Mouse (Mus musculus): Measurements from ENCODE around the gene Chil5. TPM values are rescaled to one million over a fixed set of nuclear protein-coding genes. Genes with fewer than 3 reads are reported as not detected.

Gene Chil5
- not detected for polyA plus RNA-seq (2014; fragmentation: Illumina TruSeq; extraction: RNeasy Lipid Tissue Mini Kit (QIAGEN cat#74804); ENCODE audit: low read depth, low replicate concordance)

GRCm38 (mm10) chr3:106032781-106033180 is at the start of gene Chil5:
Chil5 (minus strand) TSS chr3:106032814.

GRCm38 (mm10) chr3:106014546-106014945 is 18.1 kb downstream of the Chil5 start, which contains the start of gene Pifo:
Pifo (minus strand) TSS chr3:106014646.

GRCm38 (mm10) chr3:105973411-105973810 is 59.2 kb downstream of the Chil5 start, which contains the start of gene Ovgp1:
Ovgp1 (plus strand) TSS chr3:105973711.

Other genes with a start within 250 kb of the Chil5 start
- gene Rap1a, start 231.5 kb downstream of the Chil5 start, polyA plus RNA-seq (2014; fragmentation: Illumina TruSeq; extraction: RNeasy Lipid Tissue Mini Kit (QIAGEN cat#74804); ENCODE audit: low read depth, low replicate concordance) = 821 TPM
- not detected for gene Adora3, start 162.0 kb downstream of the Chil5 start, polyA plus RNA-seq (2014; fragmentation: Illumina TruSeq; extraction: RNeasy Lipid Tissue Mini Kit (QIAGEN cat#74804); ENCODE audit: low read depth, low replicate concordance)
- not detected for gene Tmigd3, start 161.9 kb downstream of the Chil5 start, polyA plus RNA-seq (2014; fragmentation: Illumina TruSeq; extraction: RNeasy Lipid Tissue Mini Kit (QIAGEN cat#74804); ENCODE audit: low read depth, low replicate concordance)
- 1.7 TPM for gene I830077J02Rik, start 100.2 kb downstream of the Chil5 start, polyA plus RNA-seq (2014; fragmentation: Illumina TruSeq; extraction: RNeasy Lipid Tissue Mini Kit (QIAGEN cat#74804); ENCODE audit: low read depth, low replicate concordance)
- 68.3 TPM for gene Wdr77, start 73.4 kb downstream of the Chil5 start, polyA plus RNA-seq (2014; fragmentation: Illumina TruSeq; extraction: RNeasy Lipid Tissue Mini Kit (QIAGEN cat#74804); ENCODE audit: low read depth, low replicate concordance)
- gene Atp5f1, start 72.7 kb downstream of the Chil5 start, polyA plus RNA-seq (2014; fragmentation: Illumina TruSeq; extraction: RNeasy Lipid Tissue Mini Kit (QIAGEN cat#74804); ENCODE audit: low read depth, low replicate concordance) = 1,327 TPM
- gene Ovgp1, start 59.1 kb downstream of the Chil5 start, polyA plus RNA-seq (2014; fragmentation: Illumina TruSeq; extraction: RNeasy Lipid Tissue Mini Kit (QIAGEN cat#74804); ENCODE audit: low read depth, low replicate concordance) = 2.6 TPM
- gene Pifo, start 18.2 kb downstream of the Chil5 start, polyA plus RNA-seq (2014; fragmentation: Illumina TruSeq; extraction: RNeasy Lipid Tissue Mini Kit (QIAGEN cat#74804); ENCODE audit: low read depth, low replicate concordance) = not detected
- not detected for gene Chia1, start 80.4 kb upstream of the Chil5 start, polyA plus RNA-seq (2014; fragmentation: Illumina TruSeq; extraction: RNeasy Lipid Tissue Mini Kit (QIAGEN cat#74804); ENCODE audit: low read depth, low replicate concordance)
- 25.1 TPM for gene Chil3, start 134.8 kb upstream of the Chil5 start, polyA plus RNA-seq (2014; fragmentation: Illumina TruSeq; extraction: RNeasy Lipid Tissue Mini Kit (QIAGEN cat#74804); ENCODE audit: low read depth, low replicate concordance)
- not detected for gene Chil4, start 186.7 kb upstream of the Chil5 start, polyA plus RNA-seq (2014; fragmentation: Illumina TruSeq; extraction: RNeasy Lipid Tissue Mini Kit (QIAGEN cat#74804); ENCODE audit: low read depth, low replicate concordance)